Mouse (Mus musculus) monocyte, adult 2 months (primary cell): Measurements from ENCODE around the gene Cd4.
"Not testable (repeated sequence)": the region's sequence is repeated elsewhere in the genome, so short reads cannot be mapped to it uniquely, and the experiment has no call there.

Experiments used
- DNase-seq, 2 experiments: peaks; one replicate each; pipeline ENCODE4 v3.0.0; 2022; ENCODE audit warnings: low spot score in 2 of 2, low read depth in 1 of 2

Cd4 gene

GRCm38 (mm10) chr6:124854647-124855046 is 33.4 kb downstream of the Cd4 start:
- no peak for DNase-seq

DNA sequence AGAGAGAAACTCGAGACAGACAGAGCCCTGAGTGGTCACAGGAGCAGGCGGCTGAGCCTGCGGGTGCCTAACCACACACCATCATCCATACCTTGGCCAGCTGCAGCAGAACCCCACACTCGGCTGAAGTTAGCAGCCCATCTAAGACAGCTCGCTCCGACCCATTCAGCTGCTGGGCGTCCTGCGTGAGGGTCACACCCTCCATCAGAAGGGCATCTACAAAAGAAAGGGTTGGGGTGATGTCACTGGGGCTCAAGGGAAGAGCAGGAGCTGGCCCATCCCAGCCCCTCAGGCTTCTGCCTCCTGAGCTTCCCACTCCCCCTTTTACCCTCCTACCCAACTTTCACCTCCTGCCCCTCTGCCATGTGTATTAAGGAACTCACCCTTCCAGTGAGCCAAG is 37.5 kb downstream of the Cd4 start:
- DNase-seq = no peak

DNA sequence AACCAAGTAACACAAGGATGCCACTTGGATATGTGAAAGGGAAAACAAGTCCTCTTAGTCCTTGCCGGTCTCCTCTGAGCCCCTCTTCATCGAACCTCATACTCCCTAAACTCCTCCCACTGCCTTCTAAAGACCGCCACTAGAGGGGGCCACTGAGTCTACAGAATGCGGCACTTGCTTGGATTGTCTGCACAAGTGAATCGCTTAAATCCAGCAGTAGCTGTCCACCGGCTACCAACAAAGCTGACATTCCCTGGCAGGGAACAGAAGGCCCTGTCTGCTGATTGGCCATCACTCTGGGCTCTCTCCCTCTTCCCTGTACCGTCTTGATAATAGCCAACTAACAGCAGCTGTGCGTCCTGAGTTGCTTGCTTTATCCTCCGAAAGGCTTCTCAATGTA is 40.7 kb downstream of the Cd4 start:
- peak; percentile 68 to 87 for DNase-seq

- DNase-seq = no peak
Measured at GRCm38 (mm10) chr6:124840241-124841167, 47.5 kb downstream of the Cd4 start, which contains the start of gene Gnb3. Gnb3 (minus strand) TSS chr6:124840275.

DNA sequence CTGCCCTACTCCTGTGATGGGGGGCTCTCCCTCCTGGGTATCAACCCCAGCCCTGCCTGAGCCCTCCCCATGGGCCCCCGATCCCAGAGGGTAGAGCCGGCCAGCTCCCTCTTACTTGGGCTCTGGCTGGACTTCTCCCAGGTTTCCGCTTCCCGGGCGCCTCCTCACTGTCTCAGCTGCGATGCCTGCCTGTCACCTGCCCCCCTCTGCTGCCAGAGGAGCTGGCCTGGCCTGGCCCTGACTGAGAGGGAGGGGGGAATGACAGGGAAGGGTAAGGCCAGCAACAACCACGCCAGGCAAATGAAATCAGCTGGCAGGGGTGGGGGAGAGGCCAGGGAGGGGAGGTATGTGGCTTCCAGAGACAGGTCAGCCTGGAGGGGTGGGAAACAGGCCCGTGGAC is 48.2 kb downstream of the Cd4 start:
- DNase-seq = no peak

DNA sequence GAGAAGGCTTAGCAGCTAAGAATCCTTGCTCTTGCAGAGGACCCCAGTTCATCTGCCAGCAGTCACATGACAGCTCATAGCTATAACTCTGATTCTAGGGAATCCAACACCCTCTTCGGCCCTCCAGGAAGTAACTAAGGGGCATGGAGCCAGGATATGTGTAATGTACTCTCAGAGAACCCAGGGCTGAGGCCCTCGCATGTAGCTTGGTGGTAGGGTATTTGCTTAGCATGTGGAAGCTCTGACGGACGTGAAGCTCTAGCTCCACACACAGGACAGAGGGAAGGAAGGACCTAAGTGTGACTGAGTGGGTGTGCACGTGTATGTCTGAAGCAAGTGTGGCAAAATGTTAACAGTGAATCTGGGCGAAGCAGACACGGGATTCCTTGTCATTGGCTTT is 51.6 kb downstream of the Cd4 start:
- no peak for DNase-seq

DNA sequence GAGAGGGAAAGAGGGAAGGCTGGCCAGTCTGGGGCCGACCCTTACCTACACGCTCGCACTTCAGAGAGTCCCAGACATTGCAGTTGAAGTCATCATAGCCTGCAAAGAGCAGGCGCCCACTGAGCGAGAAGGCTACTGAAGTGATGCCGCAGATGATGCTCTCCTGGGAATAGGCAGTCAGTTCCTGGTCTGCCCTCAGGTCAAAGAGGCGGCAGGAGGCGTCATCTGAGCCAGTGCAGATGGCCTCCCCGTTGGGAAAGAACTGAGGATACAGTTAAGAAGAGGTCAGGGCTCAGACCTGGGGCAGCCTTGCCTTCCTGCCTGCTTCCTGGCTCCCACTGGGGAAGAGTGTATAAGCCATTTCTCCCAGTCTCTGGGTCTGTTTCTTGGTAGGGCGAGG is 52.5 kb downstream of the Cd4 start:
- DNase-seq = no peak

- DNase-seq = no peak
Measured at GRCm38 (mm10) chr6:124834512-124835081, 53.4 kb downstream of the Cd4 start.

- DNase-seq = no peak
Measured at GRCm38 (mm10) chr6:124831649-124832048, 56.4 kb downstream of the Cd4 start.

- DNase-seq = not testable (repeated sequence)
Measured at GRCm38 (mm10) chr6:124831199-124831598, 56.8 kb downstream of the Cd4 start.

DNA sequence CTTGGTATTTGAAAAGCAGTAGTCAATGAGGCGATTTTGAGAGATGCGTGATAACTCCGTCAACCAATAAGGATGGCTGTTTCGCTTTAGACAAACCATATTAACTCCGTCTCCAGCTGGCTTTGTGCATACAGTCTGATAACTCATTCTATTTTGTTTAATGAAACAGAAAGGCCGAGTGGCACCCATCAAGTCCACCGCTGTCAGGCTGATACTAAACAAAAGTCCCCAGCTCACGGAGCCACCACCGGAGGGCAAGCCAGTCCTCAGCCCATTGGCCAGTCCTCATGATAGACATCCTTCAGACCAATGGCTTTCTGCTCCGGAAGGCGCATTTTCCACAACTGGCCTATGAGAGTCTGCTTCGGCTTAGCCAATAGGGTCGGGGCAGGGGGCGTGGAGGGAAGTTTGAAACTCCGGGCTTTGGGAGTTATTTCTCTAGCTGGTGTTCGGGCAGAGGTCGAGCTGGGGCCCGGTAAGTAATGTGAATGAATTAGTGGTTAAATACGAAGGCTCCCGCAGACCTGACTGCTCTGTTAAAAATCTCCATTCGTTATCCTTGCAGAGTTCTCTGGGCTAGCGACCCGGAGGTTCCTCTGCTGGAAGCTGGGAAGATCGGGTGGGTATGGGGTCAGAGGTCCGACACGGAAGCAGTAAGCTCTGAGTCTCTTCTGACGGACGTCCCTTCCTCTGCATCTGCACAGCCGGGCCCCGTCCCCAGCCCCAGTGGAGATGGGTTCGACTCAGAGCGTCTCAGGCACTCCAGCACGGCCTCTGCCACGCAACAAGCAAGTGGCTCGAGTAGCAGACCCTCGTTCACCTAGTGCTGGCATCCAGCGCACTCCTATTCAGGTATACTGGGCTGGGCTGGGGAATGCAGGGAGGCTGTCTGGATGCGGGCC is 58.0 kb downstream of the Cd4 start:
- DNase-seq = peak; percentile 79 to 88

- DNase-seq = peak; percentile 97 to 98
Measured at GRCm38 (mm10) chr6:124828868-124829798, 58.9 kb downstream of the Cd4 start, which contains the start of the genes Usp5 and Cdca3. Usp5 (minus strand) TSS chr6:124829484. Cdca3 (plus strand) TSS chr6:124829547.

- DNase-seq = no peak
Measured at GRCm38 (mm10) chr6:124828101-124828592, 59.9 kb downstream of the Cd4 start.

DNA sequence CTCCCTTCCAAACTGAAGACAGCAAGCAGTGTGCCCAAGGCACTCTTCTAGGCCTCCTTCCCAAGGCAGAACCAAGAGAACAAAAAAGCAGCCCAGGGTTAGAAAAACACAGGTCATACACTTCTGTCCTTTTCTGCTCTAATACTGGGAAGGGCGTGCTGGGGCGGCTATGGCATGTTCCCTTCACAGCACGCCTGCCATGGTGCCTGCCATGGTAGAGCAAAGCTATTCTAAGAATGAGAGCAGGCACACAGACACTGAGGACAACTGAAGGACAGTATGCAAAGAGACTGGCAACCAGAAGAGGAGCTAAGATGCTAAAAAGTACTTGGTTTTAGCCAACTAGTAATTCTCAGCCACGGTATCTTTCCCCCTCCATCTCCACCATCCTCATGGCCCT is 66.0 kb downstream of the Cd4 start:
- DNase-seq = no peak

- no peak for DNase-seq
Measured at GRCm38 (mm10) chr6:124820891-124821290, 67.1 kb downstream of the Cd4 start.

DNA sequence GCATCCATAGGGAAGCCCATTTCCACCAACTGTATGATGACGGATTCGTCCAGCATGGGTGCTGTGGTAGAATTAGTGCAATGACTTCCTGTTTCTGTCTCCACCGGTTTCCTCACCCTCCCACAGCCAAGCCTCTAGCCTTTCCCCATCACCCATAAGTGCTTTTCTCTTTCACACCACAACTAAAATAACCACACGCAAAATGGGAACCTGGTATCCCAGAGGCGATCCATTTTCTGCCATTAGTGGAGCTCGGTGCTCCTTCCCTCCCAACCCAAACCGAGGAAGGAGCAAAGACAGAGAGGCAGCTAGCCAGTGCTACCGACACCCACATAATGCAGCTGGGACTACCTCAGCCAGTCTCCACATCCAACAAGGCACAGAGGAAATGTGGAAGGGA is 70.0 kb downstream of the Cd4 start:
- DNase-seq = no peak

DNA sequence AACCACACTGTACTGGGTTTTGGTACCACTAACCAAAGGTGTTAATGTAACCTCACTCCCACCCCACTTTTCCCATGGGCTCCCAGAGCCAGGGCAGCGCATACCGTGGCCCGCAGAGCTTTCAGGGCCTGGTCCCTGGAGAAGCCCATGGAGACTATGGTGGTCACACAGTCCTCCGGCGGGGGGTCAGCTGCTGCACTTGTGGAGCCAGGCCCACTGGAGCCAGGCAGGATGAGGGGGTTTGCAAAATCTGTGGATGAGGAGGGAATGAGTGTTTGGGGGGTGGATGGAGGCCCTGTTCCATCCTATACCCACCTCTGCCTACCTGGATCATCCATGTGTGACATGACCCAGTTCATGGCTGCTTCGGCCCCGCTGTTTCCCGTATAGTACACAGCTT is 70.5 kb downstream of the Cd4 start:
- DNase-seq = no peak

DNA sequence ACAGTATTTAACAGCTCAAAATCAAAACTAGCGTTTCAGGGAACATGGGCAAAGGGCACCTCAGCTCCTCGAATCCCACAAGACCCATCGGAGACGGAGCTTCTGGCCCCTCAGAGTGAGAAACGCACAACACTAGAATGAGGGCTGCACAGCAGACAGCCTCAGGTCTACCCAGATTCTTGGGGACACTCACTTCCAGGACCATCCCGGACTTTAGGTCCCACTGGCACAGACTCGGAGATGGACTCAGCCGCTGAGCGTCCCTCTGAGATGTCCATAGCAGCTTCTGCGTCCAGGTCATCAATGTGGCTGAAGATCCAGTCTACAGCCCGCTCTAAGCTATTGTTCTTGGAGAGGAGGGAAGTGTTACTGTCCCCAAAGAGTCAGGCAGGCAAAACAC is 70.9 kb downstream of the Cd4 start:
- DNase-seq = no peak

DNA sequence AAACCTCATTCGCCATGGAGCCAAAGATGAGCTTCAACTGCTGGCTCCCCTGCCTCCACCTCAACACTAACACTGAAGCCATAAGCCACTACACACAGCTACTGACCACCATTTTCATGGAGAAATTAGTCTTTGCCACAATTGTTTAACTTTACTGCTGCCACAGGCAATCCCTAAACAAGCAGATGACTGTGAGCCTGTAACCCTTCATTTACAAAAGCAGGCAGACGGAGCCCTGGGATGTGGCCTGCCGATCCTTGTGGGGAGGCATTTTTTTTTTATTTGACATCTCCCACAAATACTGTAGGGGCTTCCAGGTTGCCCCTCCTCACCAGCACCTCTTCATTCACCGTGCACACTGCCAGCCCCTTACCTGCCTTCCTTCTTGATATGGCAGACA is 71.4 kb downstream of the Cd4 start:
- DNase-seq = no peak
